Mouse (Mus musculus) liver, postnatal 0 days (tissue): ENCODE results near the gene Traf7. TPM values are rescaled to one million over a fixed set of nuclear protein-coding genes. Genes with fewer than 3 reads are reported as not detected.
A peak's percentile ranks its signal among the peaks of the same experiment; 100 is the strongest.

Experiments
- ATAC-seq: fragments of 200-750 bp; cut with Nextera tagmentation; 2 replicates; pipeline ENCODE4 v1.8.0; 2017; ENCODE audit warnings: mild to moderate bottlenecking, moderate library complexity
- DNase-seq: peaks from one replicate; pipeline ENCODE4 v3.0.0-alpha.2; 2016
- H3K27ac ChIP-seq: fragments of 300-500 bp; sonication (generic); 2 replicates; pipeline ENCODE4 v1.5.1; 2014; ENCODE audit warnings: antibody characterized with exemption, moderate library complexity, mild to moderate bottlenecking, low read depth
- H3K27me3 ChIP-seq: fragments of 300-500 bp; sonication (generic); 2 replicates; pipeline ENCODE4 v1.6.1; 2014; ENCODE audit warnings: low read length, control low read depth, mixed read lengths; ENCODE audit not compliant: insufficient read depth
- H3K36me3 ChIP-seq: fragments of 300-500 bp; sonication (generic); replicated peaks from 2 replicates; pipeline ENCODE4 v1.6.1; 2014; ENCODE audit warnings: mild to moderate bottlenecking, control low read depth, low read length, moderate library complexity, mixed read lengths; ENCODE audit not compliant: insufficient read depth
- H3K4me1 ChIP-seq: fragments of 300-500 bp; sonication (generic); 2 replicates; pipeline ENCODE4 v1.6.1; 2014; ENCODE audit warnings: antibody characterized with exemption, mild to moderate bottlenecking, control low read depth; ENCODE audit not compliant: insufficient read depth
- H3K4me2 ChIP-seq: fragments of 300-500 bp; sonication (generic); 2 replicates; pipeline ENCODE4 v1.6.1; 2014; ENCODE audit warnings: low read depth, mild to moderate bottlenecking, low read length, moderate library complexity, mixed read lengths
- H3K4me3 ChIP-seq: fragments of 300-500 bp; sonication (generic); 2 replicates; pipeline ENCODE4 v1.5.1; 2014; ENCODE audit warnings: low read depth, low read length
- H3K9ac ChIP-seq: fragments of 300-500 bp; sonication (generic); replicated peaks from 2 replicates; pipeline ENCODE4 v1.6.1; 2014; ENCODE audit warnings: mild to moderate bottlenecking, moderate library complexity
- H3K9me3 ChIP-seq: fragments of 300-500 bp; sonication (generic); 2 replicates; pipeline ENCODE4 v1.6.1; 2016; ENCODE audit warnings: mild to moderate bottlenecking, control low read depth, low read length, mixed read lengths
- CTCF ChIP-seq: sonication (generic); IDR thresholded peaks from 2 replicates; pipeline ENCODE4 v1.5.1; 2016; ENCODE audit warnings: antibody characterized with exemption, low read depth
- EP300 ChIP-seq: IDR thresholded peaks from 2 replicates; pipeline ENCODE4 v1.6.1; 2016; ENCODE audit warnings: antibody characterized with exemption, low read depth, mild to moderate bottlenecking
- WGBS: fragments of 180-500 bp; shearing (Covaris S2); extraction: QIAGEN DNeasy Blood & Tissue Kit; methylation state at CpG from one replicate; pipeline ENCODE4 v1.1.7; 2014; ENCODE audit not compliant: insufficient replicate concordance; 5-methylcytosine and 5-hydroxymethylcytosine counted together
- polyA plus RNA-seq: library from polyadenylated mRNA; unstranded; fragments of >200 nt; fragmentation: Nextera tagmentation; extraction: Ambion mirVana; gene quantifications from 2 replicates; pipeline ENCODE4 v1.2.1, GENCODE M21; 2015

The Traf7 gene
- polyA plus RNA-seq, 1 experiment from 2014 or later, result 17.2 TPM

- DNase-seq (no peak), ATAC-seq (no peak)
- no peak overlapping the region for H3K9ac ChIP-seq
- no peak overlapping the region for H3K4me3 ChIP-seq
- H3K27me3 ChIP-seq, result no peaks in the 10 kb centered on the region
- TF ChIP-seq EP300 (no peak), CTCF (no peak)
- H3K27ac ChIP-seq, result no peak overlapping the region
- no peak overlapping the region for H3K4me2 ChIP-seq
- H3K36me3 ChIP-seq, result peaks cover 9% of the 10 kb centered on the region
- WGBS, result 79% methylated on average over 3 of the region's 3 CpGs
- H3K4me1 ChIP-seq, result no peaks in the 10 kb centered on the region
- H3K9me3 ChIP-seq, result no peaks in the 10 kb centered on the region
Observed at GRCm38 (mm10) chr17:24565092-24565491, 37.4 kb upstream of the Traf7 start.

GRCm38 (mm10) chr17:24564422-24564821 lies 36.7 kb upstream of the Traf7 start:
- Histone ChIP-seq H3K4me2 (no peak overlapping the region), H3K36me3 (peaks cover 9% of the 10 kb centered on the region), H3K27me3 (no peaks in the 10 kb centered on the region), H3K9ac (no peak overlapping the region), H3K4me3 (no peak overlapping the region), H3K4me1 (no peaks in the 10 kb centered on the region), H3K27ac (no peak overlapping the region), H3K9me3 (no peaks in the 10 kb centered on the region)
- no peak for TF ChIP-seq CTCF
- TF ChIP-seq EP300, result no peak
- DNase-seq, result no peak
- 79% methylated on average over 4 of the region's 4 CpGs for WGBS
- ATAC-seq, result no peak

- DNase-seq (no peak), ATAC-seq (no peak)
- Histone ChIP-seq H3K36me3 (peaks cover 2% of the 10 kb centered on the region; the same call in 1 of the 2 replicates), H3K9ac (no peak overlapping the region), H3K4me2 (no peak overlapping the region), H3K4me1 (peaks cover 3% of the 10 kb centered on the region; the same call in 1 of the 2 replicates), H3K27ac (no peak overlapping the region), H3K9me3 (no peaks in the 10 kb centered on the region), H3K27me3 (no peaks in the 10 kb centered on the region), H3K4me3 (no peak overlapping the region)
- 47% methylated on average over 5 of the region's 5 CpGs for WGBS
- TF ChIP-seq CTCF (no peak), EP300 (no peak)
Observed at GRCm38 (mm10) chr17:24563638-24564037, 35.9 kb upstream of the Traf7 start.

- H3K9ac ChIP-seq, result no peak overlapping the region
- no peaks in the 10 kb centered on the region for H3K9me3 ChIP-seq
- H3K4me2 ChIP-seq, result no peak overlapping the region
- H3K36me3 ChIP-seq, result no peaks in the 10 kb centered on the region
- no peak overlapping the region for H3K27ac ChIP-seq
- TF ChIP-seq EP300 (no peak), CTCF (no peak)
- WGBS, result 84% methylated on average over 2 of the region's 2 CpGs
- no peak for DNase-seq
- peaks cover 3% of the 10 kb centered on the region; the same call in 1 of the 2 replicates for H3K4me1 ChIP-seq
- no peak for ATAC-seq
- H3K27me3 ChIP-seq, result no peaks in the 10 kb centered on the region
- no peak overlapping the region for H3K4me3 ChIP-seq
Observed at GRCm38 (mm10) chr17:24561592-24561991, 33.9 kb upstream of the Traf7 start.

GRCm38 (mm10) chr17:24560301-24561028 lies 32.7 kb upstream of the Traf7 start:
- TF ChIP-seq EP300 (no peak), CTCF (no peak)
- 73% methylated on average over 5 of the region's 5 CpGs for WGBS
- Histone ChIP-seq H3K27ac (no peak overlapping the region), H3K27me3 (no peaks in the 10 kb centered on the region), H3K4me3 (no peak overlapping the region), H3K4me2 (no peak overlapping the region), H3K4me1 (peaks cover 3% of the 10 kb centered on the region; the same call in 1 of the 2 replicates), H3K9ac (no peak overlapping the region), H3K9me3 (no peaks in the 10 kb centered on the region), H3K36me3 (no peaks in the 10 kb centered on the region)
- DNase-seq, result no peak
- ATAC-seq, result no peak

GRCm38 (mm10) chr17:24559146-24559545 lies 31.4 kb upstream of the Traf7 start:
- H3K27ac ChIP-seq, result peak overlapping the region; percentile 67
- no peaks in the 10 kb centered on the region for H3K27me3 ChIP-seq
- no peak for TF ChIP-seq CTCF
- TF ChIP-seq EP300, result no peak
- H3K9me3 ChIP-seq, result no peaks in the 10 kb centered on the region
- WGBS, result 75% methylated on average over 3 of the region's 3 CpGs
- H3K36me3 ChIP-seq, result no peaks in the 10 kb centered on the region
- H3K9ac ChIP-seq, result no peak overlapping the region
- peak; percentile 38; the same call in 1 of the 2 replicates for ATAC-seq
- no peak overlapping the region for H3K4me3 ChIP-seq
- peaks cover 3% of the 10 kb centered on the region; the same call in 1 of the 2 replicates for H3K4me1 ChIP-seq
- DNase-seq, result no peak
- H3K4me2 ChIP-seq, result no peak overlapping the region
